Mouse (Mus musculus) heart, adult 11 months (tissue): ENCODE results near the gene Cbx5.
"Not testable (repeated sequence)": the region's sequence is repeated elsewhere in the genome, so short reads cannot be mapped to it uniquely, and the experiment has no call there.

Experiments
- DNase-seq: peaks from one replicate; pipeline ENCODE4 v3.0.0; 2022

Cbx5 gene

GRCm38 (mm10) chr15:103239685-103240159, at the start of gene Cbx5:
TSS of gene Cbx5 (minus strand) at chr15:103239816.
- DNase-seq = peak; percentile 100

- DNase-seq = peak; percentile 96
Measured at GRCm38 (mm10) chr15:103285778-103286417, 46.3 kb upstream of the Cbx5 start.

- DNase-seq = peak; percentile 85
Measured at GRCm38 (mm10) chr15:103284647-103285046, 45.0 kb upstream of the Cbx5 start.

- DNase-seq = peak; percentile 74
Measured at GRCm38 (mm10) chr15:103284066-103284465, 44.5 kb upstream of the Cbx5 start.

- DNase-seq = no peak
Measured at GRCm38 (mm10) chr15:103281465-103282205, 42.0 kb upstream of the Cbx5 start.

GRCm38 (mm10) chr15:103280817-103281464, 41.3 kb upstream of the Cbx5 start:
- DNase-seq = peak; percentile 76

GRCm38 (mm10) chr15:103279750-103280149, 40.1 kb upstream of the Cbx5 start:
- no peak for DNase-seq

- DNase-seq = no peak
Measured at GRCm38 (mm10) chr15:103277949-103278348, 38.3 kb upstream of the Cbx5 start.

GRCm38 (mm10) chr15:103275943-103276342, 36.3 kb upstream of the Cbx5 start:
- DNase-seq = not testable (repeated sequence)

- DNase-seq = peak; percentile 100
Measured at GRCm38 (mm10) chr15:103272419-103273279, 33.0 kb upstream of the Cbx5 start, which contains the start of gene Copz1. TSS of gene Copz1 (plus strand) at chr15:103272714.

- no peak for DNase-seq
Measured at GRCm38 (mm10) chr15:103268903-103269302, 29.3 kb upstream of the Cbx5 start.

GRCm38 (mm10) chr15:103264794-103265193, 25.2 kb upstream of the Cbx5 start:
- DNase-seq = no peak

GRCm38 (mm10) chr15:103259989-103260388, 20.4 kb upstream of the Cbx5 start:
- no peak for DNase-seq

- DNase-seq = no peak
Measured at GRCm38 (mm10) chr15:103259162-103259561, 19.5 kb upstream of the Cbx5 start.

- peak; percentile 99 for DNase-seq
Measured at GRCm38 (mm10) chr15:103257790-103258728, 18.4 kb upstream of the Cbx5 start, which contains the start of gene Nfe2. TSS of gene Nfe2 (minus strand) at chr15:103258403.

- no peak for DNase-seq
Measured at GRCm38 (mm10) chr15:103256210-103256986, 16.8 kb upstream of the Cbx5 start.

- DNase-seq = peak; percentile 93
Measured at GRCm38 (mm10) chr15:103255169-103255568, 15.6 kb upstream of the Cbx5 start.

GRCm38 (mm10) chr15:103253352-103253751, 13.7 kb upstream of the Cbx5 start:
- DNase-seq = no peak

- peak; percentile 55 for DNase-seq
Measured at GRCm38 (mm10) chr15:103252660-103253059, 13.0 kb upstream of the Cbx5 start.

- DNase-seq = peak; percentile 70
Measured at GRCm38 (mm10) chr15:103251595-103251994, 12.0 kb upstream of the Cbx5 start.
